Mouse (Mus musculus) liver, embryonic 14.5 days (tissue): Measurements from ENCODE around the gene Phf14. TPM values are rescaled to one million over a fixed set of nuclear protein-coding genes. Genes with fewer than 3 reads are reported as not detected.

Experiments used
- ATAC-seq: fragments of 200-750 bp; cut with Nextera tagmentation; 2 replicates; pipeline ENCODE4 v1.8.0; 2017; ENCODE audit warnings: moderate number of reproducible peaks, mild to moderate bottlenecking, moderate library complexity; ENCODE audit not compliant: insufficient read depth
- DNase-seq, 3 experiments: peaks; one replicate each; pipeline ENCODE4 v3.0.0-alpha.2; 2012 to 2013; ENCODE audit warnings: low read depth in 3 of 3, low spot score in 3 of 3
- H3K27ac ChIP-seq: fragments of 300-500 bp; sonication (generic); 2 replicates; pipeline ENCODE4 v1.5.1; 2014; ENCODE audit warnings: moderate library complexity, mild to moderate bottlenecking, control low read depth, inconsistent platforms
- H3K27me3 ChIP-seq: fragments of 300-500 bp; sonication (generic); 2 replicates; pipeline ENCODE4 v1.6.1; 2014; ENCODE audit warnings: mild to moderate bottlenecking, low read length, moderate library complexity; ENCODE audit not compliant: control insufficient read depth, insufficient read depth
- H3K36me3 ChIP-seq: fragments of 300-500 bp; sonication (generic); replicated peaks from 2 replicates; pipeline ENCODE4 v1.6.1; 2014; ENCODE audit warnings: low read depth; ENCODE audit not compliant: control insufficient read depth, insufficient read depth
- H3K4me1 ChIP-seq, 2 experiments: fragments of 200-500 bp in 1 of 2; fragments of 300-500 bp in 1 of 2; sonication (generic) in 1 of 2; replicated peaks; 2 replicates each; pipeline ENCODE4 v1.6.1; 2012 to 2014; ENCODE audit warnings: antibody characterized with exemption in 1 of 2, inconsistent platforms in 1 of 2, low read length in 1 of 2; ENCODE audit not compliant: control insufficient read depth in 2 of 2, insufficient read depth in 2 of 2
- H3K4me2 ChIP-seq: fragments of 300-500 bp; sonication (generic); 2 replicates; pipeline ENCODE4 v1.6.1; 2014; ENCODE audit warnings: low read depth, mild to moderate bottlenecking, control low read depth, moderate library complexity
- H3K4me3 ChIP-seq, 2 experiments: fragments of 200-500 bp in 1 of 2; fragments of 300-500 bp in 1 of 2; sonication (generic) in 1 of 2; 2 replicates each; pipeline ENCODE4 v1.5.1; 2012 to 2014; ENCODE audit warnings: low read depth in 2 of 2, low read length in 2 of 2, mild to moderate bottlenecking in 2 of 2, control low read depth in 1 of 2, inconsistent platforms in 1 of 2, moderate library complexity in 1 of 2; ENCODE audit not compliant: insufficient read depth in 1 of 2
- H3K9ac ChIP-seq: fragments of 300-500 bp; sonication (generic); replicated peaks from 2 replicates; pipeline ENCODE4 v1.6.1; 2014; ENCODE audit warnings: mild to moderate bottlenecking, control low read depth, moderate library complexity
- H3K9me3 ChIP-seq: fragments of 300-500 bp; sonication (generic); 2 replicates; pipeline ENCODE4 v1.6.1; 2016; ENCODE audit warnings: low read length, mixed read lengths; ENCODE audit not compliant: control insufficient read depth
- CTCF ChIP-seq: IDR thresholded peaks from 2 replicates; pipeline ENCODE4 v1.5.1; 2016; ENCODE audit warnings: antibody characterized with exemption, low read depth, control low read depth
- EP300 ChIP-seq: IDR thresholded peaks from 2 replicates; pipeline ENCODE4 v1.6.1; 2016; ENCODE audit warnings: antibody characterized with exemption, low read depth
- WGBS: fragments of 180-500 bp; shearing (Covaris S2); extraction: QIAGEN DNeasy Blood & Tissue Kit; methylation state at CpG from one replicate; pipeline ENCODE4 v1.1.7; 2014; ENCODE audit not compliant: insufficient replicate concordance; 5-methylcytosine and 5-hydroxymethylcytosine counted together
- polyA plus RNA-seq, 2 experiments: library from polyadenylated mRNA; depleted of rRNA in 1 of 2; stranded (reverse) in 1 of 2; unstranded in 1 of 2; fragments of >200 nt; fragmentation: Nextera tagmentation in 1 of 2; extraction: Ambion mirVana in 1 of 2; gene quantifications; 2 replicates each; pipeline versions ENCODE4 v1.2.1 to v1.2.3; 2012 to 2014

Phf14 gene
- polyA plus RNA-seq, 2 experiments = 9.3 to 19.5 TPM

- TF ChIP-seq CTCF = no peak
- TF ChIP-seq EP300 = no peak
- Histone ChIP-seq H3K4me3 (no peak overlapping the region), H3K27me3 (no peaks in the 10 kb centered on the region), H3K4me2 (no peak overlapping the region), H3K9ac (no peak overlapping the region), H3K9me3 (no peaks in the 10 kb centered on the region), H3K27ac (no peak overlapping the region), H3K4me1 (no peaks in the 10 kb centered on the region; a peak in 1 of 4 replicates), H3K36me3 (no peaks in the 10 kb centered on the region; the same call in 1 of the 2 replicates)
- no peak for DNase-seq
- ATAC-seq = no peak
- WGBS = 34% methylated on average over 1 of the region's 1 CpGs
These were observed 112.1 kb downstream of the Phf14 start for GRCm38 (mm10) chr6:12019736-12020135.

DNA sequence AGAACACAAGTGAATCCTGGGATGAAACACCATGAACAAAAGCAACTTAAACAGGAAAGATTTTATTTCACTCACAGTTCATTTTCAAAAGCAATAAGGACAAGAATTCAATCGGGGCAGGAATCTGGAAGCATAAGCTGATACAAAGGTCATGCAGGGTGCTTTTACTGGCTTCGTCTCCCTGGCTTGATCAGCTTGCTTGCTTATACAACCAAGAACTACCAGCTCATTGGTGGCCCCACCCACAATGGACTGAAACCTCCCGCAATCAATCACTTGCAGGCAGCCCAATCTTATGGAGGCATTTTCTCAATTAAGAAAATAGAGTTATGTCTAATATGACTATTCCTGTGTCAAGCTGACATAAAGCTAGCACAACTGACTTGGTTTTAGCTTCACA, 112.5 kb downstream of the Phf14 start:
- Histone ChIP-seq H3K4me2 (no peak overlapping the region), H3K36me3 (no peaks in the 10 kb centered on the region; the same call in 1 of the 2 replicates), H3K27ac (no peak overlapping the region), H3K4me3 (no peak overlapping the region), H3K9me3 (no peaks in the 10 kb centered on the region), H3K4me1 (no peaks in the 10 kb centered on the region; a peak in 1 of 4 replicates), H3K9ac (no peak overlapping the region), H3K27me3 (no peaks in the 10 kb centered on the region)
- no peak for ATAC-seq
- 59% methylated on average over 3 of the region's 3 CpGs for WGBS
- DNase-seq = no peak
- TF ChIP-seq EP300 (no peak), CTCF (no peak)

GRCm38 (mm10) chr6:12020738-12021137, 113.1 kb downstream of the Phf14 start:
- Histone ChIP-seq H3K4me2 (no peak overlapping the region), H3K27me3 (no peaks in the 10 kb centered on the region), H3K27ac (no peak overlapping the region), H3K36me3 (no peaks in the 10 kb centered on the region; the same call in 1 of the 2 replicates), H3K9ac (no peak overlapping the region), H3K4me3 (no peak overlapping the region), H3K9me3 (no peaks in the 10 kb centered on the region), H3K4me1 (no peaks in the 10 kb centered on the region; a peak in 1 of 4 replicates)
- no peak for TF ChIP-seq EP300
- TF ChIP-seq CTCF = no peak
- 68% methylated on average over 4 of the region's 4 CpGs for WGBS
- DNase-seq = no peak
- no peak for ATAC-seq

- TF ChIP-seq EP300 (no peak), CTCF (no peak)
- no peak overlapping the region for H3K4me3 ChIP-seq
- H3K4me2 ChIP-seq = no peak overlapping the region
- no peaks in the 10 kb centered on the region; a peak in 1 of 4 replicates for H3K4me1 ChIP-seq
- no peak overlapping the region for H3K9ac ChIP-seq
- 71% methylated on average over 4 of the region's 4 CpGs for WGBS
- ATAC-seq (no peak), DNase-seq (no peak)
- no peaks in the 10 kb centered on the region; the same call in 1 of the 2 replicates for H3K36me3 ChIP-seq
- no peak overlapping the region for H3K27ac ChIP-seq
- no peaks in the 10 kb centered on the region for H3K9me3 ChIP-seq
- no peaks in the 10 kb centered on the region for H3K27me3 ChIP-seq
These were observed 113.9 kb downstream of the Phf14 start for GRCm38 (mm10) chr6:12021480-12021879.

GRCm38 (mm10) chr6:12023395-12023794, 115.8 kb downstream of the Phf14 start:
- TF ChIP-seq EP300 (peak; percentile 51), CTCF (no peak)
- DNase-seq = peak; percentile 5 to 19 (median 11)
- Histone ChIP-seq H3K4me2 (no peak overlapping the region), H3K9me3 (no peaks in the 10 kb centered on the region), H3K9ac (no peak overlapping the region), H3K27ac (no peak overlapping the region), H3K27me3 (no peaks in the 10 kb centered on the region), H3K4me3 (no peak overlapping the region), H3K36me3 (no peaks in the 10 kb centered on the region; the same call in 1 of the 2 replicates), H3K4me1 (no peaks in the 10 kb centered on the region; a peak in 1 of 4 replicates)
- ATAC-seq = peak; percentile 78
- WGBS = 24% methylated on average over 2 of the region's 2 CpGs
